Mouse (Mus musculus) gastrocnemius, adult 8-10 months (tissue): ENCODE measurements around the gene Zbtb4. TPM values are rescaled to one million over a fixed set of nuclear protein-coding genes. Genes with fewer than 3 reads are reported as not detected.
A peak's percentile ranks its signal among the peaks of the same experiment; 100 is the strongest.

ENCODE experiments used
- DNase-seq, 2 experiments: peaks; one replicate each; pipeline ENCODE4 v3.0.0; 2022; ENCODE audit warnings: low spot score in 2 of 2
- total RNA-seq, 4 experiments: library from RNA; stranded (reverse); gene quantifications; 2 replicates each; pipeline ENCODE4 v1.2.4; 2022

The Zbtb4 gene
- total RNA-seq, 4 experiments from 2014 or later: 35.6 to 40.3 (median 38.5) TPM

DNA sequence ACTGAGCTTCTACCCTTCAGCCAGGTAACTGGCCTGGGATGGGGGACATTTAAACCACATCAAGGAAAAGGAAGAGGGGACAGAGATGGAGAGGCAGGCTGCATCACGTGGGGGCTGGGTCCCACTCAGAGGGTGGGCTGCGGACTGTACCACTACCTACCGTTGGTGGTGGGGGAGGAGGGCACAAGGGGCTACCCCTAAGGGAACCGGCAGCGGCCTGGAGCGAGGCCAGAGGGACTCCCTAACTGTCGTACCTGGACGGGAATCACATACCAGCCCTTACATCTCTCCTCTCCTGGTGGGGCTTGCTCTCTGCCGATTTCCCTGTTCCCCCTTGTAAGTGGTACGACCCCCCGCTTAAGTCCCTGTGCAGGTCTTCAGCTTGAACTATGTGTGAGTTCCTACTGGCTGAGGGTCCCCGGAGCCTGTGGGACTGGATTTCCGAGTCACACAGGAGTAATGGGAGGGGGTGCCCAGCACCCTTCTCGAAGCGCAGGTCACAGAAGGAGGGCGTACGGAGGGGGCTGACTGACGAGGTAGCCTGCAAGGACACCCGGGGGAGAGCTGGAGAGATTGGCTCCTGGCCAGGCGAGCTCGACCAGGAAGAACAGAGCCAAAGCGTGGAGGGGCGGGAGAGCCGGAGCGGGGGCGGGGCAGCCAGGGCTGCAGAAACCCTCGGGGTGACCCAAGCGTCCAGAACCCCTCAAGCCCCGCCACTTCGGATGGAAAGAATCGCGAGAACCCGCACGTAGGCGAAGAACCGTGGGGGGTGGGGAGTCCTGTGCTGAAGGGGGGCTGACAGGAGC lies 34.9 kb downstream of the Zbtb4 start:
- DNase-seq: no peak

DNA sequence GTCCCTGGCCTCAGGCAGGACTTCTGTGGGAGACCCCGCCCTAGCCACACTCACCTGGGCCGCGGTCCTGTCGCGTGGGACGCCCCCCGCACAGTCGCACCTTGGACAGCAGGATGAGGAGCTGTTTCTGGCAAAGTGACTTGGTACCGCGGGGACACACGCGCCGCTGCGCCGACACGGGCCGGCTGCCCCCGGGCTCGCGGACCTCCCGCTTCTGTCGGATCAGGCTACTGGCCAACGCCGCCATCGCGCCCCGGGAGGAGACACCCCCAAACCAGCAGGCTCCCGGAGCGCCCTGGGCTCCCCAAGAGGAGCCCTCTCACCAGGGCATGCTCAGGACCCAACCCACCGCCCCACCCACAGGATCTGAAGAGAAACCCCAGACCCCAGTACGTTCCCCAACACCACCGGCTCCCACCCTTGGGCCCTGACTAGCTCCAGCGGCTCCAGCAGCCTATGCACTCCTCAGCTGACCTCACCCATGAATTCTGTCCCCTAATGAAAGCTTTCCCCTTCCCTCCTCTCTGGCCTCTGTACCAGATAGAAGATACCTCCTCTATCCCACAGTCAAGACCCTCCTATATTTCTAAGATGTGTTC lies 35.8 kb downstream of the Zbtb4 start, which contains the start of gene Fgf11:
Fgf11 (minus strand) TSS at position 479 of the 599 bp plus-strand sequence.
- DNase-seq: no peak

DNA sequence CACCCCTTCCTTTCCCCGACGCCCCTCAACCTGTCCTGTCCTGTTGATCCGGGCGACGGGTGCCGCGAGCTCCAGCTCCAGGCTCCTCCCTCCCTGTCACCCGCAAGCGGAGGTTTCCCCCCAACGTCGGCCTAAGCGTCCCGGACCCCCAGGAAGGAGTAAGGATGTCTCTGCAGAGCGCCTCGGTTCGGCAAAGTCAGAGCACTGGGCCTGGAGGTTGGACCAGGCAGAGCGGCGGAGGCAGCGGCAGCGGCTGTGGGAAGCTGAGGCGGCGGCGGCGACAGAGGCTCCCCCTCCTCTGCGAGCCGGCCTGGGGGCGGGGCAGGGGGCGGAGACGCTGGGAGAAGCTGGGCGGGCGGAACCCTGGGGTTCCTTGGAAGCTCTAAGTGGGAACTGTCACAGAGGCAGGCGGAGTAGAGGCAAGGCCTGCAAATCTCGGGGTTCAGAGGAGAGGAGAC lies 37.0 kb downstream of the Zbtb4 start:
- peak; percentile 75 to 79 for DNase-seq

DNA sequence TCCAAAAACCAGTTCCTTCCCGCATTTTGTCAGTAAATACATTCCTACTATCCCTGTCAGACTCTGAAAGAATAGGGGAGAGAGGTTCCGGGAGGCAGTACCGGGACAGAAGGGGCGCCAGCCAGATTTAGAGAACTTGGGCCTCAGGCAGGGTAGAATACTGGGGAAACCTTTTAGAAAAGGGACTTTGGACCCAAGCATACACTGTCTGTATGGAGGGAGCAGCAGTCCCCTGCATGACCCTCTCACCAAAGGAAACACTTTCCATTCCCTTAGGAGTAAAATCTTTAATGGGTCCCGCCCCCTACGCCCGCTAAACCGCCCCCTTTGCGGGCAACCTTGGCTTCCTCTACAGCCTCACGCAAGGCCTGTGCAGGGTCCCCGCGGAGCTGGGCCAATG lies 37.6 kb downstream of the Zbtb4 start:
- no peak for DNase-seq

DNA sequence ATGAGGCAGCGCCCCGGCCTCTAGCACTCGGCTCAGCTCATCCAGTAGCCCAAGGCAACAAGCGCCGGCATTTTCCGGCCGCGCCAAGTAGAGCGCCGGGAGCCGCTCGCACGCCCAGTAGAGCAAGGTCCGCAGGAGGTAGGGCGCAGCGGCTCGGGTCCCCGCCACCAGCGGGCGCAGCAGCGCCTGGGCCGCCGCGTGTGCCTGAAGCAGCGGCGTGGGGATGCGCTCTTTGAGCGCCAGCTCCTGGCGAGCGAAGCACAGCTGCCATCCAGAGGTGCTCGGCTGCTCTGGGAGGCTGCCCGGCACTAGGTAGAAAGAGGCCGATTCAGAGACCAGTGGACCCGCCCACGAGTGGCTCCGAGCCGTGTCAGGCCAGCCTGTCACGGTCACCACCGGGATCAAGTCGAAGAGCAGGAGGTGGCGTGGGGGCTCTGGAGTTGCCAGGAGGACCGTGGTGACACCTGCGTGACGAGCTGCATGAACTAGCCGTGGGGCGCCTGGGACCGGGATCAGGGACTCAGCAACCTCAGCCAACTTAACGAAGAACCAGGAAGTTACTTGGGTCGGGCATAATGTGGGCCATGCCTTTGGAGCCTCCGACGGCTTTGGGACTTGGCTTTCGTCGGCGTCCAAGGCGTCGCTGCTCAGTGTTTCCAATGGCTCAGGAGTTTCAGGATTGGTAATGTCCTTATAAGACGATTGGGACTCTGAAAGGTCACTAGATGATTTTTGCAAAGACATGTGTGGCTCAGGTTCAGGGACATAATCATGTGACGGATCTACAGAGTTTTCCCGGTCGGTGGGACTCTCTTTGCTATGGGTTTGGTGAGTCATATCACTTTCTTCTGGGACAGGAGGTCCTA lies 38.3 kb downstream of the Zbtb4 start:
- peak; percentile 55 to 64 for DNase-seq

DNA sequence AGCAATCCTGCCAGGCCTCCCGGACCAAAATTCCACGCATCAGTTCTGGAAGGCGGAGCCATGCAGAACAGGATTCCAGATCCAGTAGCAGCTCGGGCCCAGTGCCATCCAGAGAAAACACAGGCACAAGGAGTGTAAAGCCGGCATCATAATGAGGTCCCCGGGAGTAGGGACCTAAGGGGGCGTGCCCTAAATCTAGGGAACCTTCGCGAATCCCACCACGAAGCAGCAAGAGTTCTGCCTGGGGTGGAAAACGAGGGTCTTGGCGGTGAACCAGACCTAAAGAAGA lies 38.9 kb downstream of the Zbtb4 start:
- DNase-seq: no peak

DNA sequence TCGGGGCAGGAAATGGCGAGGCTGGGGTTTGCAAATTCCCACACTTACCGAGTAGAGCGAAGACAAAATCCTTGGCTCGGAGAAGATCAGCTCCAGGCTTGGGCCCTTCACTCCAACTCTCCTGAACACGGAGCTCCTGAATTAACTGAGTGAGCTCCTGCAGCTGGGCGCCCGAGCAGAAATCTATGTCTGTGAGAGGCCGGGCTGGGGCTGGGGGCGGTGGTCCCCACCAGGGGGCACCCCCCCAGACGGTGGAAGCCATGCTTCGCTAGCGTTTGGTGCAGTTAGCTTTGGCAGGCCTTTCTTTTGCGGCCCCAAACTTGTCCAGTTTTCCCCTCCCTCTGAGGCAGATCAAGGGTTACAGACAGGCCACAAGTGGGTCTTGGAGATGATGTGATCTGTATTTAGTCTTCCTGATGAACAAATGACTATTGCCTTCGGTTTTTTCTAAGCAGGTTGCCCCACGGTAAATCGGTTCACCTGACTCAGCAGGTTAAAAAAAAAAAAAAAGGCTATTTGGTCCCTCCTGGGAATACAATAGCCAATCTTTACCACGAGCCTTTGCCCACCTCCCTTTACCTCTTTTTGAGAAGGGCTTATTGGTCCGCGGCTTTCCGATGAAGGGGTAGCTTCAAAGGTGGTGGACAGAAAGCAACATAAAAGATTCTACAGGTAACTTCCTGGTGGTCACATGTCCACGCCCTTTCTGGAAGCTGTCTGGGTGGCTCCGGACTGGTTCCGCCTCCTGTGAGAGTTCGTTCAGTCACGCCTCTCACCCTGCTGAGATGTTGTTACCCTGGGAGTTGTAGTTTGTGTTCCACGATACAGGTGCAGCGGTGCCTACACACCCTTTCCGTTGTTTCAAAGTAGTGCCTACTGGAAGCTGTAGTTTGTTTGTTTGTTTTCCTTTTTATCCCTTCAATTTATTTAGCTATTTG lies 39.5 kb downstream of the Zbtb4 start, which contains the start of gene Tmem102:
Tmem102 (minus strand) TSS at position 653 of the 938 bp plus-strand sequence.
- DNase-seq: no peak

DNA sequence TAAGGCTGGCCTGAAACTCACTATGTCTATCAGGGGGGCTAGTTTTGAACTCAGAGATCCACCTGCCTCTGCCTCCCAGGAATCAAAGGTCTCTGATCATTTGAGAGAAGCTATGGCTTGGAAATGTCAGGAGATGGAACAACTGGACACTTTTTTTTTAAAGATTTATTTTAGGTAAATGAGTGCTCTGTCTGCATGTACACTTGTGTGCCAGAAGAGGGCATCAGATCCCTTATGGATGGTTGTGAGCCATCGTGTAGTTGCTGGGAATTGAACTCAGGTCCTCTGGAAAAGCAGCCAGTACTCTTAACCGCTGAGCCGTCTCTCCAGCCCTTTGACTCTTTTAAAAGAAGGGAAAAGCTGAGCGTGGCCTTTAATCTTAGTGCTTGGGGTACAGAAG lies 40.7 kb downstream of the Zbtb4 start:
- DNase-seq: no peak

DNA sequence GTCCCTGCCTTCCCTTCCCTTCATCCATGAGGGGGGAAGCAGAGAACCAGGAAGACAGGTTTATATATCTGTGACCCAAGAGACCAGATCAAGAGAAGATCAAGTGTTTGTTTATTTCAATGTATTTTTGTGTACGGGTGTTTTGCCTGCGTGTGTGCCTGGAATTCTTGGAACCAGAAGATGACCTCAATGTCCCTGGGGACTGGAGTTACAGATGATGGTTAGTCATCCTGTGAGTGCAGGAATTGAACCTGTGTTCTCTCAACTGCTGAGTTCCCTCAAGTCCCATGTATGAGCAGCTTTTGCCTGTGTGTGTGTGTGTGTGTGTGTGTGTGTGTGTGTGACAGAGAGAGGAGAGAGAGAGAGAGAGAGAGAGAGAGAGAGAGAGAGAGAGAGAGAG lies 41.9 kb downstream of the Zbtb4 start:
- no peak for DNase-seq

DNA sequence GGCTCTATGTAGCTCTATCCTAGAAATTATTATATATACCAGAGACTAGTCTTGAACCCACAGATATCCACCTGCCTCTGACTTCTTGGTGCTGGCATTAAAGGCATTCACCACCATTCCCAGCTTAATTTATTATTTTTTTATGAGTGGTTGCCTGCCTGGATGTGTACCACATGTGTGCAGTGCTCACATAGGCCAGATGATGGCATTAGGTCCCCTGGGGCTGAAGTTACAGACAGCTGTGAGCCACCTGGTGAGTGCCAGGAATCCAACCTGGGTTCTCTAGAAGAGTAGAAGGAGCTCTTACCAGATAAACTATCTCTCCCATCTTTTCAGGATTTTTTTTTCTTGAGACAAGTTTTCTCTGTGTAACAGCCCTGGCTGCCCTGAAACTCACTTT lies 44.6 kb downstream of the Zbtb4 start:
- DNase-seq: no peak

DNA sequence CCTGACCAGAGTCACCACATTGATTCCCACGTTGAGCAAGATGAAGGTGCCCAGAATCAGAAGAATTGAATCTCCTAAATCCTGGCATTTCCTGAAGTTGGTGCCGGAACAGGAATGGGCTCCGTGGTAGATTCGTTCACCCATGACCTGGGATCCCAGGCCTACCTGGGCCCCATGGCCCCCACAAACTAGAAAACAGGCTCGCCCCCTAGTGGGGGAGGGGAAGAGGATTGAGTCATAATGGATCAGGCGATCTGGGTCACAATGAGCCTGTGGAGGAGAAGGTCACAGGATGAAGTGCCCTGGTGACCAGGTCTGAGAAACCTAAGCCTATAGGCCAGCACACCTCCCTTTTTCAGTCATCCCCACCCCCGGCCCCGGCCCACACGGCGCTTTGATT lies 49.4 kb downstream of the Zbtb4 start, which contains the start of gene Gm39566:
Gm39566 (minus strand) TSS at position 144 of the 400 bp plus-strand sequence.
- DNase-seq: no peak

DNA sequence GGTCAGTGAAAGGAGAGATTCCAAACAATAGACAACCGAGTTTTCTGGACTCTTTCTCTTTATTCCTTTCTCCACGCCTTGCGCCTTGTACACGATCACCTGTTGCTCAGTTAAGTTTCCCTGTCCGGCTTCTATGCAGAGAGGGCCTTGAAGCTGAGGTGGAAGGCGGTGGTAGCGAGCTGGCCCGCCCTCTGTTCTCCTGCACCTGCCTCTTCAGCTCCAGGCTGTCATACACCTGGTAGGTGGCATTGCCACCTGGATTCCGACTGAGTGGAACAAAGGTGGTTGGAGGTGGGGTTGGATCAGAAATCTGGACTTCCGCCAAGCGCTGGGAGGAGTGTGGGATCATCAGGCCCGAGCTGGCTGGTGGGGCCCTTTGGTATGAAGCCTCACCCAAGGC lies 50.8 kb downstream of the Zbtb4 start:
- DNase-seq: no peak

DNA sequence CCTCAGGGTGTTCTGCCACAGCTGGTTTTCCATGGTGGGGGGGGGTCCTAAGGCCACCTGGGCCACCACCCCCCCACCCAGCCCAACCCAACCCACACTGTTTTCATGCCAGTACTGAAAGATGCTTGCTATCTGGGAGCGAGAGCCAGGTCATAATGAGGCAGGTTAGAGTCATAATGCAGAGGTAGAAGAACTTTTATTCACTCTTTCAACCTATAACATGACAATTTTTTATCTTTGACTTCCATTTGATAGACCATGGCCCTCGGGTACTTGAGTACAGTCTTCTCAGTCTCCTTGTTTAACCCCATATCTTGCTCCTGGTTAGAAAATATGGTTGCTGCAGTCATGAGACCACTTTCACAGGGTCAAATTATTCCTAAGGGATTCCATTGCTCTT lies 52.7 kb downstream of the Zbtb4 start, which contains the start of gene Spem2:
Spem2 (minus strand) TSS at position 101 of the 400 bp plus-strand sequence.
- DNase-seq: no peak

DNA sequence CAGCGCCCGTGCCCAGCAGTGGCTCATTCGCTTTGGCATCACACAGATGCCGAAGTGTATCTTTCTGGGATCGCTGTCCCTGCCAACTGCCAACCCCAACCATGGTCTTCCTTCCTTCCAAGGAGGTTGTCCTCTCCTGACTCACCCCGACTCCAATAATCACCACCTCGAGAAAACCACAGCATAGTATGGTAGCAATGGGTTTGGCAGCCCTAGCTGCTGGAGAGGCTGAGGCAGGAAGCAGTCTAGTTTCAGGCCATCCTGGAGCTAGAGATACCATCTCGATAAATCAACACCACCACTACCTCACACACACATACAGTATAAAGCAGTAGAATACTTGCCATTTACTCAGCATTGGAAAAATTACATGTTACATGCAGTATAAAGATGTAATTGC lies 53.2 kb downstream of the Zbtb4 start:
- DNase-seq: no peak

DNA sequence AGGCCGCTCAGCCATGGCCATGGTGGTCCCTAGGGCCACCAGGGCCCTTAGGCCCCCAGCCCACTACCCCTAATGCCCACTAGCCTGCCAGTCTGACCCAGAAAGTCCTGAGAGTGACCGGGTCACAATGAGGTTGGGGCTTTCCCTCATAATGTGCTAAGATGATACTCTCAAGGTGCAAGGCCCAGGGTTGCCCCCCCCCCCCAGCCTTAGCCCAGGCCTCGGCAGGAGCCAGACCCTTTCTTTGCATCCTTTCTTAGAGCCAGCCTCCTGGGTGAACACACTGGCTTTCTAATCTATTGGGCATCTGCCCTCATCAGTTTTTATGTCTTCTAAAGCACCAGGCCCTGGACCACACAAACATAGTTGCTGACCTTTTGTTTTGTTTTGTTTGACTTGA lies 56.4 kb downstream of the Zbtb4 start, which contains the start of gene Spem1:
Spem1 (minus strand) TSS at position 101 of the 400 bp plus-strand sequence.
- DNase-seq: no peak

DNA sequence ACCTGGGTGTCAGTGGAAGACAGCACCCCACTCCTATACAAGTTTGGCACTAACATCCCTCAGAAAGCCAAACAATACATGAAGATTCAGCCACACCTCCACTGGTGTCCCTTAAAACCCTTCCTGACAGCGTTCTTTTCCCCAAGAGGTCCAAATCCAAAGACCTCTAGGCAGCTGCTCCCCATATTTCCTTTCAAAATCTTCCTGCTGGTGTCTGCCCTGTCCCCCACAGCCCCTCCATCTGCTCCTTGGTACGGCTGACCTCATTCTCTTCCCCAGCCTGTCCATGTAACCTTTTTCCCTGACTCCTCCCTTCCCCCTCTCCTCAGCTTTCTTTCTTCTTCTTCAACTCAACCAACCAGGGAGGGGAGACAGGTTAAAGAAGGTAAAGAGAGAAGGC lies 57.7 kb downstream of the Zbtb4 start:
- DNase-seq: no peak

DNA sequence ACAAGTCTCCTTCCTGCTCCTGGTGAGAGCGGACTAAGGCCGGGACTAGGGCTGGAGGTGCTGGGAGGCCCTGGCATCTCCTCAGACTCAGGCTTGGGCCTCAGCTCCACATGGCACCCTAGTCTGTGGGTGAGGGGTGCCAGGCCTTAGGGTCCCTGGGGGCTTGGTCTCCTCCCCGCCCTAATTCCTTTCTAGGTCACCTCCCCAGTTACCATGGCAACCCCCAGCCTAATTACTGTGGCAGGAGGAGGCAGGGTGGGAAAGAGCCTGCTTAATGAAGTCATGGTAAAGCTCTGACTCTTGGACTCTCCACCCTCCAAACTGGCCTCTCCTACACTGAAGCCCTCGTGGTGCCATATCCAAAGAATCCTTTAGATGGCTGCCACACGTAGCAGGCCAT lies 63.1 kb downstream of the Zbtb4 start:
- no peak for DNase-seq

DNA sequence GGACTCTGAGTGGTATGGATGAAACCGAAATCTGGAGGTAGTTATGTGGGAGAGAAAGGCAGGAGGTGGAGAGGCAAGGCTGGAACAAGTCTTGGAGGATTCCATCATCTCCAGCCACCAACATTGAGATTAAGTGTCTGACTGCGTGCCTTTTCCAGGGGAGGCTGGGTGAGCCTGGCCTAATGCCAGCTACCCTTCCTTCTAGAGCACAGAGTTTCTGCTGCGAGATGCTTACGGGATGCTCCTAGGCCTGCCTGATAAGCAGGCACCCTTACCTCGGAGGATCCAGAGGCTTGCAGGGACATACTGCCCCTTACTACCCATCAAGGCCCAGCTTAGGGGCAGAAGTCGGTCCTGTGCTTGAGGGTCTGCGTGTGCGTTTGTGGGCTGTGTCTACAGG lies 67.8 kb downstream of the Zbtb4 start:
- DNase-seq: no peak
